Comparison of ENCODE assay signal across 10 mouse cellular contexts in the genomic region with DNA sequence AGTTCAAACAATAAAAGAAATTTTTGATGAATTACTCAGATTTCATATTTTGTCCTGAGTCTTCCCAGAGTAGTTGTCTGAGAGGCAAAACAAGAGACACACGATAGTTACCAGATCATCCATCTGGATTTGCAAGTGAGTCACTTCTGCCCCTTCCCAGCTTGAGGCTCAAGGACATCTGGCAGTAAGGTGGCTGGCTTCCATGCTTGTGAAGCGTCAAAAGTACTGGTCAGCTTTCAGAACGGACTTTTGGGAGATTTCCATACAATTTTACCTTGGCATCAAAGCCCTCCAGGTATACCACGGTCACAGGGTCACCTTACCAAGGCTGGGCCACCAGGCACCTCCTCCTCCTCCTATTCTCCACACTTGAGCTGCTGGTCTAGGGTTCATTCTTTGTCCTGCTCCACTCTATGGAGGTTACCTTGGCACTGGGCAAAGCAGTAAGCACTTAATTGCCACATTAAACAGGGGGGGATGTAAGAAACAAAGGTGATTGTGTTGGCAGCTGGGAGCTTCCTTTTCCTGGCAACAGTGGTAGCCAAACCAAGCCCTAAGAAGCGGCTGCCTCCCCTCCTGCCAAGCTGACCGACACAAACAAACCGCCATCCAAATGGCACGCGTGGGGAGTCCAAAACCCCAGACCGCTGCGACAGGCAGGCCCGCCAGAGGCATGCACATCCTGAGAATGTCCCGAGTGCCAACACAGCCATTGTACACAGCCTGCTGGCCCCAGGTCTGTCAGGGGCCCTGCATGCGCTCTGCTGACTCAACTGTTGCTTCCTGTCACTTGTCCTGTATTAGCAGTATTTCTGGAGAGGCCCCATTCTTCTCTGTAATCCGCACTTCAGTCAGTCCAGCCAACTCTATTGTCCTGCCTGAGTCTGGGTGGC. TPM values are rescaled to one million over a fixed set of nuclear protein-coding genes. Genes with fewer than 3 reads are reported as not detected.
DNase-seq lines count a peak whose midpoint lies in the region; ATAC-seq and TF ChIP-seq lines count a peak whose summit lies in the region.
"Had no signal": no experiment of that assay in that cellular context is flagged by ENCODE, and none has a peak within 500 bp of the region (broad histone marks: within the 10 kb centered on the region; RNA-seq: fewer than 3 reads in every experiment).

No protein-coding gene starts in this region.

- no peaks in the 10 kb centered on the region for H3K27me3 ChIP-seq in embryonic facial prominence, embryonic 12.5 days
- H3K27me3 ChIP-seq in lung, postnatal 0 days (replicated peaks; ENCODE audit: insufficient read depth, low read length) = no peaks in the 10 kb centered on the region

- peak overlapping the region; percentile 19; the same call in 1 of the 2 replicates for H3K4me2 ChIP-seq in embryonic facial prominence, embryonic 12.5 days (replicated peaks)
- H3K4me2 ChIP-seq in lung, postnatal 0 days (replicated peaks; ENCODE audit: low read depth, low read length) = no peak overlapping the region

- intact Hi-C loops in heart, postnatal 10 days (cut with DNase I) = loop anchor here (5.0 to 10.0 kb wide), 3 partner anchors 112 to 465 kb away; no protein-coding TSS in a partner anchor
- intact Hi-C loops in left cerebral cortex, postnatal 36 days (cut with DNase I) = loop anchor here (5.0 to 10.0 kb wide), 2 partner anchors 195 to 833 kb away; no protein-coding TSS in a partner anchor

- DNase-seq in heart, adult 11 months = peak; percentile 98
- DNase-seq in heart, adult 8-10 months (ENCODE audit: low spot score) = no peak
- peak; percentile 41 to 49 for DNase-seq in heart, postnatal 10 days
- peak; percentile 31 for DNase-seq in lung, postnatal 0 days (ENCODE audit: low spot score)
- DNase-seq in left cerebral cortex, postnatal 36 days (ENCODE audit: low spot score in 2 of 2) = no peak
- DNase-seq in spleen, postnatal 4 days (ENCODE audit: low spot score in 2 of 2) = no peak
- no peak for DNase-seq in left cerebral cortex, adult 18-20 months (ENCODE audit: low spot score in 2 of 2)

- WGBS in embryonic facial prominence, embryonic 12.5 days = 49% methylated on average over 15 of the region's 15 CpGs
- WGBS in lung, postnatal 0 days = 70% methylated on average over 15 of the region's 15 CpGs

- TF ChIP-seq CTCF in lung, postnatal 0 days (IDR thresholded peaks at IDR 0.05) = no peak

- 0 out of 2 replicates have a peak overlapping the region, but pooled peaks have one; percentile 19 for H3K27ac ChIP-seq in embryonic facial prominence, embryonic 12.5 days
- no peak overlapping the region for H3K27ac ChIP-seq in lung, postnatal 0 days (ENCODE audit: low read length)

- no peak for TF ChIP-seq EP300 in lung, postnatal 0 days (IDR thresholded peaks at IDR 0.05)

- H3K9me3 ChIP-seq in embryonic facial prominence, embryonic 12.5 days = no peaks in the 10 kb centered on the region
- no peaks in the 10 kb centered on the region for H3K9me3 ChIP-seq in lung, postnatal 0 days (ENCODE audit: low read length)
- H3K9me3 ChIP-seq: megakaryocyte, embryonic 14.5 days had no signal

- no peak overlapping the region for H3K9ac ChIP-seq in embryonic facial prominence, embryonic 12.5 days
- no peak overlapping the region for H3K9ac ChIP-seq in lung, postnatal 0 days (replicated peaks; ENCODE audit: low read depth)

- ATAC-seq in embryonic facial prominence, embryonic 12.5 days (ENCODE audit: insufficient number of reproducible peaks, insufficient read depth, low FRiP score, low TSS enrichment) = no peak; the same call in 1 of the 2 replicates
- 0 out of 2 replicates have a peak, but pooled peaks have one; percentile 2 for ATAC-seq in lung, postnatal 0 days

- H3K4me3 ChIP-seq in embryonic facial prominence, embryonic 12.5 days = no peak overlapping the region
- H3K4me3 ChIP-seq in lung, postnatal 0 days (ENCODE audit: low read depth, low read length) = no peak overlapping the region
- H3K4me3 ChIP-seq: megakaryocyte, embryonic 14.5 days had no signal

- H3K36me3 ChIP-seq in embryonic facial prominence, embryonic 12.5 days = 0 out of 2 replicates have a peak, but pooled peaks cover 6% of the 10 kb centered on the region
- H3K36me3 ChIP-seq in lung, postnatal 0 days (ENCODE audit: insufficient read depth, low read length) = no peaks in the 10 kb centered on the region; the same call in 1 of the 2 replicates

- H3K4me1 ChIP-seq in embryonic facial prominence, embryonic 12.5 days = peaks cover 64% of the 10 kb centered on the region
- H3K4me1 ChIP-seq in lung, postnatal 0 days (ENCODE audit: insufficient read depth, low read depth, low read length) = 0 out of 2 replicates have a peak, but pooled peaks cover 6% of the 10 kb centered on the region

RNA-seq across cellular contexts. Expression of a gene that starts 6.9 kb away (rescaled TPM):
- total RNA-seq in heart, adult 8-10 months (2022) = 10 to 100 TPM in 1 of 4 experiments, 1 to 10 TPM in 3; 8.4 to 10.0 (median 9.1) TPM
- polyA plus RNA-seq in embryonic facial prominence, embryonic 12.5 days (2016; fragmentation: Nextera tagmentation; extraction: Ambion mirVana) = 30.3 and 31.9 TPM in 2 replicates
- 10 to 100 TPM; 17.9 to 20.6 TPM for total RNA-seq in heart, postnatal 10 days (2021)
- polyA plus RNA-seq in lung, postnatal 0 days (2015; fragmentation: Nextera tagmentation; extraction: Ambion mirVana) = 14.8 and 15.4 TPM in 2 replicates
- 1 to 10 TPM; 5.3 to 5.8 TPM for total RNA-seq in left cerebral cortex, postnatal 36 days (2021)
- total RNA-seq in left cerebral cortex, adult 18-20 months (2021) = 1 to 10 TPM; 5.6 to 6.7 TPM
- total RNA-seq: MEL had no signal

Comparison
In these comparisons a context has a peak if more than half of its experiments do, and no peak if none do; other contexts are left out.
1. DNase-seq: peak in heart, adult 11 months (single experiment), heart, postnatal 10 days (2 of 2) and lung, postnatal 0 days (single experiment); none in heart, adult 8-10 months (single experiment), left cerebral cortex, postnatal 36 days (0 of 2), spleen, postnatal 4 days (0 of 2) and left cerebral cortex, adult 18-20 months (0 of 2).